Mouse (Mus musculus): ENCODE measurements around the gene Prkag3. TPM values are rescaled to one million over a fixed set of nuclear protein-coding genes. Genes with fewer than 3 reads are reported as not detected.

Prkag3 gene
- polyA plus RNA-seq, 1 experiment: 0.52 TPM

DNA sequence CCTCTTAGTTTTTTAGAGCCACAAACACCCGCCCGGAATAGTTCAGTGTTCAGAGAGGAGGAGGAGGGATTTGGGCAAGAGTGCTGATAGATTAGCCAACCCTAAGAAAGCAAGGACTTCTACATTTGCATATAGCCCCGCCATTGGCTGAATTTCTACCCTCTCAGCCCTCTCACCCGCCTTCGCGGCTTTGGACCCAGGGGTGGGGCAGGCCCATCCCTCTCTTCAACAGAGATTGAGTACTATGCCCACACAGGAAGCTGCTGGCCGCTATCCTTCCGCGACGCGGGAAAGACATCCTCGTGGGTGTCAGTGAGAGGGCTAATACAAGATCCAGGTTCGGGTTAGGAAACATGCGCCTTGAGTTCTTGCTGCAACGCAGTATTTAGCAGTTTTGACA is 24.1 kb upstream of the Prkag3 start:
- Histone ChIP-seq H3K4me1 (ENCODE audit: control insufficient read depth, insufficient read depth, low read length) (no peaks in the 10 kb centered on the region), H3K27ac (ENCODE audit: control insufficient read depth, insufficient read depth, low read depth, low read length, poor library complexity) (no peak overlapping the region), H3K4me3 (replicated peaks; ENCODE audit: control insufficient read depth, low read depth, low read length) (no peak overlapping the region)
- no peak for TF ChIP-seq CTCF (IDR thresholded peaks at IDR 0.05; ENCODE audit: control insufficient read depth, insufficient read depth, low read length)
- no peak for TF ChIP-seq POLR2A (IDR thresholded peaks at IDR 0.05; ENCODE audit: borderline replicate concordance, control insufficient read depth, low read depth, low read length)
- WGBS: under 1% methylated on average over 15 of the region's 15 CpGs

DNA sequence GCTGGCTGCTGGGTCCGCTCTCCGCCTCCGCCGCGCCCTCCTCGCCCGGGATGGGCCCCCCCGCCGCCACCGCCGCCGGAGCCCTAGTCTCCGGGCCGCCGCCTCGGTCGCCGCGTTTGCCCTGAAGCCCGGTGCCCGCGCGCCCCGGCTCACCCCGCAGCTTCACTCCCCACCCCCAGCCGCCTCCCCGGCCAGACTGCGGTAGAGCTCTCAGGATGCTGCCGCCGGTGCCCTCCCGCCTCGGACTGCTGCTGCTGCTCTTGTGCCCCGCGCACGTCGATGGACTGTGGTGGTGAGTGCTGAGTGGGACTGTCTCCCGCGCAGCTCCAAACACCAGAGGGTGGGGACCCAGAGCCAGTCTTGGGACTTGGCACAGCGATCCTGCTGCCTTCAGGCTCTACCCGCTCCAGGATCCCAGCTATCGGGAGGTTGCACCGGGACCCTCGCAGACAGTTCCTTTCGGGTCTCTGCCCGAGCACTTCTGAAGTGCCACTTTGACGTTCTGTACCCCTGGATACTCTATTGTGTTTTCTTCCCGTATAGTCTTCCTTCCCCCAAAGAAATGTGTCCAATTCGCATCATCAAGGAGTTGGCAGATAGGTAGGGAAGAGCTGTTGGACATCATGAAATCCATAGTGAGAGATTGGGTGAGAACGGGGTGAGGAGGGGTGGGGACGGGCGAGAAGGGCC is 23.1 kb upstream of the Prkag3 start:
- WGBS: 1% methylated on average over 49 of the region's 51 CpGs
- no peak for TF ChIP-seq POLR2A (IDR thresholded peaks at IDR 0.05; ENCODE audit: borderline replicate concordance, control insufficient read depth, low read depth, low read length)
- no peak for TF ChIP-seq CTCF (IDR thresholded peaks at IDR 0.05; ENCODE audit: control insufficient read depth, insufficient read depth, low read length)
- H3K4me1 ChIP-seq (ENCODE audit: control insufficient read depth, insufficient read depth, low read length): no peaks in the 10 kb centered on the region
- H3K27ac ChIP-seq (ENCODE audit: control insufficient read depth, insufficient read depth, low read depth, low read length, poor library complexity): no peak overlapping the region
- no peak overlapping the region for H3K4me3 ChIP-seq (replicated peaks; ENCODE audit: control insufficient read depth, low read depth, low read length)

DNA sequence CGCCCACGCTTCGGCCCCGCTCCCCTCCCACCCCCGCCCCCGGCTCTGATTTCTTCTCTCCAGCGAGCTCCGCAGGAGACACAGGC is 22.7 kb upstream of the Prkag3 start, which contains the start of gene Wnt6:
Gene Wnt6, plus strand, starts transcription at position 48 of the 86 bp plus-strand sequence.
- no peak within 1 kb of the TSS for H3K27ac ChIP-seq (ENCODE audit: control insufficient read depth, insufficient read depth, low read depth, low read length, poor library complexity)
- H3K4me3 ChIP-seq (replicated peaks; ENCODE audit: control insufficient read depth, low read depth, low read length): no peak within 1 kb of the TSS
- no peaks in the 10 kb centered on the region for H3K4me1 ChIP-seq (ENCODE audit: control insufficient read depth, insufficient read depth, low read length)
- WGBS: 4% methylated on average over 6 of the region's 8 CpGs
- TF ChIP-seq POLR2A (IDR thresholded peaks at IDR 0.05; ENCODE audit: borderline replicate concordance, control insufficient read depth, low read depth, low read length): no peak
- no peak for TF ChIP-seq CTCF (IDR thresholded peaks at IDR 0.05; ENCODE audit: control insufficient read depth, insufficient read depth, low read length)

DNA sequence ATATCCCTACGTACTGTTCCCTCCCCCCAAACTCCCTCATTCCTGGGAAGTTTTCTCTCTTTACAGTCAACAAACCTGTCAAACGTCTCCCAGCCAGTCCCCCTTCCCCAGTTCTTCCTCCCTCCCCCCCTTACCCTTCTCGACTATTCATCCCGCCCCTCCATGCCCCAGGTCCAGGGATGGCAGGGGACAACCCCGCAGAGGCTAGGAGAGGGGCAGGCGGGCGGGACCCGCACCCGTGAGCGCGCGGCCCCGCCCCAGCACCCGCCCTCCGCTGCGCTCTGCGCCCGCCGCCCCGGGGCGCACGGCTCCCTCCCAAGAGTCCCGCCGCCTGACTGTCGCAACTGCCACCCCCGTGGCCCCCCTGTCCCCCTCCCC is 22.4 kb upstream of the Prkag3 start:
- WGBS: under 1% methylated on average over 25 of the region's 26 CpGs
- H3K4me3 ChIP-seq (replicated peaks; ENCODE audit: control insufficient read depth, low read depth, low read length): no peak overlapping the region
- H3K27ac ChIP-seq (ENCODE audit: control insufficient read depth, insufficient read depth, low read depth, low read length, poor library complexity): no peak overlapping the region
- no peaks in the 10 kb centered on the region for H3K4me1 ChIP-seq (ENCODE audit: control insufficient read depth, insufficient read depth, low read length)
- no peak for TF ChIP-seq CTCF (IDR thresholded peaks at IDR 0.05; ENCODE audit: control insufficient read depth, insufficient read depth, low read length)
- no peak for TF ChIP-seq POLR2A (IDR thresholded peaks at IDR 0.05; ENCODE audit: borderline replicate concordance, control insufficient read depth, low read depth, low read length)

DNA sequence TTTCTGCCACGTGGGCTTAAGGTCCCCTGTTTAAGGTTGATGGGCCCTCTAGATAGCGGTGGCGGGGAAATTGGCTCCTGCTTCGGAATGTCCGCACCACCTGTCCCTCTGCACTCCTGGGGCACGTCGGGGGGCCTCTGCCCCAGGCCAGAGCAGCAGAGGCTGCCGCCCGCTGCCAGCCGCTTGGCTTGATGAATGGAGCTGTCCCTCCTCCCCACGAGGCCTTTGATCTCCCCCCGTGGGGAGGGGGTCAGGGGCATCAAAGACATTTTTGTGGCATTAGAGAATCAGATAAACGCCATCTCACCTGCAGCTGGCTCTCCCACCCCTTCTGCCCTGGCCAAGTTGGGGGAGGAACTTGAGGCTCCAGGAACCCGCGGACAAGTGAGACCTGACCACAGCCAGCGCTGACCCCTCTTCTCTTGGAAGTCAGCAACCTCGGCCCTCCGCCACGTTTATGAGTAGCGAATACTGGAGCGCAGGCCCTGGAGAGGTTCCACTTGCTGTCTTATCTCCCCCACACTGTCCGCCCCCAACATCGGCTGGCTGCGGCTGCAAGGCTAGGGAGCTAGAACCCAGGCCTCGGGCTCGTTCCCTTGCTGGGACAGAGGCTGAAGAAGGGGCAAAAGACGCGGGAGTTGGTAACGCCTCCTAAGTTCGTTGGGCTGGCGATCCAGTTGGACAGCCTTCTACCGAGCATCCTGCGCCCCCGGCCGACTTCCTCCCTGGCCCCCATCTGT is 21.9 kb upstream of the Prkag3 start:
- no peak for TF ChIP-seq CTCF (IDR thresholded peaks at IDR 0.05; ENCODE audit: control insufficient read depth, insufficient read depth, low read length)
- TF ChIP-seq POLR2A (IDR thresholded peaks at IDR 0.05; ENCODE audit: borderline replicate concordance, control insufficient read depth, low read depth, low read length): no peak
- Histone ChIP-seq H3K4me1 (ENCODE audit: control insufficient read depth, insufficient read depth, low read length) (no peaks in the 10 kb centered on the region), H3K4me3 (replicated peaks; ENCODE audit: control insufficient read depth, low read depth, low read length) (no peak overlapping the region), H3K27ac (ENCODE audit: control insufficient read depth, insufficient read depth, low read depth, low read length, poor library complexity) (no peak overlapping the region)
- 8% methylated on average over 35 of the region's 35 CpGs for WGBS

DNA sequence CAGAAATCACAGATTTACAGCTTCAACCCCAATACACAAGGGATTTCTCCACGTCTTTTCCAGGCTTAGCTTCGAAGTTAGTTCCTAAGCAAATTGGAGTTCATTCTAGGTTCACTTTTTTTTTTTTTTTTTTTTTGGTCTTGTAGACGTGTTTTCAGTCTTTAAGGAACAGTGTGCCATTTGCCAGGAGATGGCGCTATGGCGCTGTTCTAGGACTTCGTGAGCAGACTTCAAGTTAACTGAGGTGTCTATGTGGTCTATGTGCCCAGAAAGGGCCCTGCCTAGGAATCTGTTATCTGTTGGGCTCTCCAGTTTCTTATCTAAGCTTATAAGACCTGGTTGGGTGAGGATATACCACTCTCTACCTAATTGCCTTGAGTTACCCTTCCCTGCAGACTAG is 14.1 kb upstream of the Prkag3 start:
- WGBS: 1% methylated on average over 6 of the region's 6 CpGs
- TF ChIP-seq POLR2A (IDR thresholded peaks at IDR 0.05; ENCODE audit: borderline replicate concordance, control insufficient read depth, low read depth, low read length): no peak
- peak; percentile 53 for TF ChIP-seq CTCF (IDR thresholded peaks at IDR 0.05; ENCODE audit: control insufficient read depth, insufficient read depth, low read length)
- no peaks in the 10 kb centered on the region for H3K4me1 ChIP-seq (ENCODE audit: control insufficient read depth, insufficient read depth, low read length)
- no peak overlapping the region for H3K4me3 ChIP-seq (replicated peaks; ENCODE audit: control insufficient read depth, low read depth, low read length)
- no peak overlapping the region for H3K27ac ChIP-seq (ENCODE audit: control insufficient read depth, insufficient read depth, low read depth, low read length, poor library complexity)

DNA sequence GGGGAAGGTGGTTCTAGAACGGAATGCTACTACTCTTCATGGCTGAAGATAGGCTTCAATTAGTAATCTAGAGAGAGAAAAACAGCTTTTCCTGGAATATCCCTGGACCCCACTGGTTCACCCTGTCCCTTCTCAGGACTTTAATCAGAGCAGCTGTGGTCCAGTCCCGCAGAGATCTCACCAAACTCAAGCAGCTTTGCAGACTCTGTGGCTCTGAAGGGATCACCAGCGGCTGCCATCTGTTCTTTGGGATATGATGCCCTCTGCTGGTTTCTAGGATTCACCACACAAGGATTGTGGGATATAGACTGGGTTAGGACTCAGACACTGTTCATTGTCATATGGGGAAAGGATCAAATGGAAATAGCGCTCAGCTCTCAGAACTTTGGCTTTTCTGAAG is 10.8 kb upstream of the Prkag3 start:
- TF ChIP-seq CTCF (IDR thresholded peaks at IDR 0.05; ENCODE audit: control insufficient read depth, insufficient read depth, low read length) (0 out of 2 replicates have a peak, but pooled peaks have one; percentile 24), POLR2A (IDR thresholded peaks at IDR 0.05; ENCODE audit: borderline replicate concordance, control insufficient read depth, low read depth, low read length) (no peak)
- 32% methylated on average over 4 of the region's 4 CpGs for WGBS
- Histone ChIP-seq H3K4me3 (replicated peaks; ENCODE audit: control insufficient read depth, low read depth, low read length) (no peak overlapping the region), H3K27ac (ENCODE audit: control insufficient read depth, insufficient read depth, low read depth, low read length, poor library complexity) (no peak overlapping the region), H3K4me1 (ENCODE audit: control insufficient read depth, insufficient read depth, low read length) (no peaks in the 10 kb centered on the region)

DNA sequence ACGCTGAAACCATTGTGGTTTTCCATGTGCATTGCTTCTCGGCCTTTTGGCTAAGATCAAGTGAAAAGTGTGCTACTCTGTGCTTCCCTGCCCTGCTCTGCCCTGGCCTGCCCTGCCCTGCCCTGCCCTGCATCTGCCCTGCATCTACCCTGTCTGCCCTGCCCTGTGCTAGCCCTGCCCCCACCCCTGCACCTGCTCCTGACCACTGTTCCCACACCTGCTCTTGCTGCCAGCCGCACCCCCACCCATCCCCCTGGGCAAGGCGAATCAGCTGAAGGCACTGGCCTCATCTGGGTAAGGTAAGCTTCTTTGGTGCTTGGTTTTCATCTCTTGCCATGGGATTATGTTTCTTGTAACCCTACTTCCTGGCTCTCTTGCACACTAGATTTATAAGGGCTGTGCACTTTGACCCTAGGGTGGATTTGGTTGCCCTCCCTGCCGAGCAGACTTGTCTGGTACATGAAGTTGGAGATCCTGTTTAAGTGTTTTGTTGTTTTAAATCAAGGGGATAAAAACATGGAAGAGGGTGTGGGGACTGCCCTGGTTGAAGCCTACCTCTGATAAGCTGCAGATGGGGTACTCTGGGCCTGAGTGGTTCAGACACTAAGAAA is 5.3 kb upstream of the Prkag3 start:
- 37% methylated on average over 5 of the region's 5 CpGs for WGBS
- Histone ChIP-seq H3K4me3 (replicated peaks; ENCODE audit: control insufficient read depth, low read depth, low read length) (no peak overlapping the region), H3K27ac (ENCODE audit: control insufficient read depth, insufficient read depth, low read depth, low read length, poor library complexity) (no peak overlapping the region), H3K4me1 (ENCODE audit: control insufficient read depth, insufficient read depth, low read length) (peaks cover 3% of the 10 kb centered on the region; the same call in 1 of the 2 replicates)
- TF ChIP-seq CTCF (IDR thresholded peaks at IDR 0.05; ENCODE audit: control insufficient read depth, insufficient read depth, low read length): no peak
- TF ChIP-seq POLR2A (IDR thresholded peaks at IDR 0.05; ENCODE audit: borderline replicate concordance, control insufficient read depth, low read depth, low read length): no peak

All from bone marrow, adult 2 months (tissue).